Mouse (Mus musculus) cerebellum, adult 11 months (tissue): Measurements from ENCODE around the gene Arsj.

Source experiments
- DNase-seq: peaks from one replicate; pipeline ENCODE4 v3.0.0; 2022

Gene Arsj

GRCm38 (mm10) chr3:126404199-126404598 lies 40.7 kb downstream of the Arsj start:
- no peak for DNase-seq

GRCm38 (mm10) chr3:126430524-126431064 lies 67.1 kb downstream of the Arsj start:
- DNase-seq, result no peak

GRCm38 (mm10) chr3:126439331-126439730 lies 75.8 kb downstream of the Arsj start:
- DNase-seq, result no peak

GRCm38 (mm10) chr3:126449058-126449457 lies 85.6 kb downstream of the Arsj start:
- DNase-seq, result no peak

- no peak for DNase-seq
Observed at GRCm38 (mm10) chr3:126449515-126449914, 86.0 kb downstream of the Arsj start.

- no peak for DNase-seq
Observed at GRCm38 (mm10) chr3:126455787-126456482, 92.5 kb downstream of the Arsj start.

GRCm38 (mm10) chr3:126463119-126463815 lies 99.8 kb downstream of the Arsj start:
- no peak for DNase-seq

- no peak for DNase-seq
Observed at GRCm38 (mm10) chr3:126464262-126464661, 100.8 kb downstream of the Arsj start.
